Mouse (Mus musculus): ENCODE measurements around the gene Aldoc. TPM values are rescaled to one million over a fixed set of nuclear protein-coding genes. Genes with fewer than 3 reads are reported as not detected.

Gene Aldoc
- polyA plus RNA-seq, 1 experiment from 2014 or later = 19.6 TPM

DNA sequence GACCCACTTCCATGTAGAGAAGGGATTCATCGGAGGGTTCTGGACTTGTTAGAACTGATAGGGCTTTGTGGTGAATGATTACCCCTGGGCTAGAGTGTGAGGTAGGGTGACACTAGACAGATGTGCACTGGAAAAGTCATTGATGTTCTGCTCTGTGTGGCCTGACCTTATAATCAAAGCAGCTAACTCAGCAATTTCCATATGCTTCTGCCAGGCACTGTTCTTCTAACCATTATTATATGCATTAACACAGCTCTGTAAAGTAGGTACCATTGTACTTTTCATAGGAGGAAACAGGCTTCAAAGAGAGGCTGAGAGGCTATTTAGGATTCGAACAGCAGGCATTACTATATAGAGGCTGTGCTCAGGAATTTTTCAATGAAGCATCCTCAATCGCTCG lies 4.4 kb downstream of the Aldoc start:
- H3K9ac ChIP-seq (ENCODE audit: low read depth, low read length) = no peak overlapping the region
- no peaks in the 10 kb centered on the region for H3K9me3 ChIP-seq (replicated peaks; ENCODE audit: control insufficient read depth, low read length)
- 81% methylated on average over 4 of the region's 4 CpGs for WGBS (ENCODE audit: insufficient replicate concordance)
- ATAC-seq (ENCODE audit: low read depth) = no peak
- no peak overlapping the region for H3K4me3 ChIP-seq (ENCODE audit: low read depth, low read length)
- no peak overlapping the region for H3K27ac ChIP-seq (ENCODE audit: low read length)
- peaks cover 21% of the 10 kb centered on the region for H3K4me1 ChIP-seq (ENCODE audit: control insufficient read depth, low read depth, low read length)
- no peak overlapping the region for H3K4me2 ChIP-seq (ENCODE audit: low read depth, low read length)
- H3K36me3 ChIP-seq (ENCODE audit: control insufficient read depth, insufficient read depth) = peaks cover 1% of the 10 kb centered on the region; the same call in 1 of the 2 replicates
- H3K27me3 ChIP-seq (ENCODE audit: control insufficient read depth, insufficient read depth, low read depth, low read length) = no peaks in the 10 kb centered on the region

DNA sequence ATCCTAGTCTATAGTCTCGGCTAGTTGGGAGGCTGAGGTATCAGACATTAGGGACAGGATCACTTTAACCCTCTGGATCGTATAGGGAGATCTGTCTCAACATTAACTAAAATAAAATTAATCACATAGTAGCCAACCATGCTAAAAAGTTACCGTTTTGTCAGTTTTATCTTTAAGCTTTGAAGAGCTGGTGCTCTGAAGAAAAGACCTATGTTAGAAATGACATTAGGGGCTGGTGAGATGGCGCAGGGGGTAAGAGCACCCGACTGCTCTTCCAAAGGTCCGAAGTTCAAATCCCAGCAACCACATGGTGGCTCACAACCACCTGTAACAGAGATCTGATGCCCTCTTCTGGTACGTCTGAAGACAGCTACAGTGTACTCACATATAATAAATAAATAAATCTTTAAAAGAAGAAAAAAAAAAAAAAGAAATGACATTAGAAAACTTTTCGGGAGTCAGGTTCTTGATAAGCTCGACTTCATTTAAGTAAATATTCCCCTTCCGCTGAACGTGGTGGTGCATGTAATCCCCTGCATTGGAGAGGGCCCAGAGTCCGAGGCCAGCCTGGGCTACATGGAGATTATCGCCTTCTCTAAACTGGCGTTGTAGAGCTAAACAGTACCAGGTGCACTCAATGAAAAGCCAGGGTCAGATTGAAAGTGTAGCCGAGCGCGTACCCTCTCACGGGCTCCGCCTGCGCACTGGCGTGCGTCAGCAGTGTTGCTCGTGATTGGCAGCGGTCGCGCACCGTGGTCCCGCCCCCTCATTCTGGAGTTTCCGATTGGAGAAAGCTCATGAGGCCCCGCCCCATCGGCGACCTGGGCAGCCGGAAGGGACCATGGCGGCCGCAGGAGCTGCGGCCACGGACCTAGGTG lies 5.1 kb downstream of the Aldoc start, which contains the start of gene Pigs:
TSS of gene Pigs (plus strand) at position 782 of the 878 bp plus-strand sequence.
- Histone ChIP-seq H3K4me1 (ENCODE audit: control insufficient read depth, low read depth, low read length) (peaks cover 15% of the 10 kb centered on the region), H3K9me3 (replicated peaks; ENCODE audit: control insufficient read depth, low read length) (no peaks in the 10 kb centered on the region), H3K27ac (ENCODE audit: low read length) (peak within 1 kb of the TSS; percentile 35; the same call in 1 of the 2 replicates), H3K4me3 (ENCODE audit: low read depth, low read length) (peak within 1 kb of the TSS; percentile 79), H3K27me3 (ENCODE audit: control insufficient read depth, insufficient read depth, low read depth, low read length) (no peaks in the 10 kb centered on the region), H3K4me2 (ENCODE audit: low read depth, low read length) (peak within 1 kb of the TSS; percentile 91), H3K36me3 (ENCODE audit: control insufficient read depth, insufficient read depth) (no peaks in the 10 kb centered on the region), H3K9ac (ENCODE audit: low read depth, low read length) (peak within 1 kb of the TSS; percentile 81)
- WGBS (ENCODE audit: insufficient replicate concordance) = 8% methylated on average over 37 of the region's 37 CpGs
- ATAC-seq (ENCODE audit: low read depth) = peak; percentile 98

GRCm38 (mm10) chr11:78328512-78329056 lies 5.8 kb downstream of the Aldoc start:
- H3K36me3 ChIP-seq (ENCODE audit: control insufficient read depth, insufficient read depth) = no peaks in the 10 kb centered on the region
- H3K9me3 ChIP-seq (replicated peaks; ENCODE audit: control insufficient read depth, low read length) = no peaks in the 10 kb centered on the region
- H3K4me2 ChIP-seq (ENCODE audit: low read depth, low read length) = peak overlapping the region; percentile 91
- peak overlapping the region; percentile 79 for H3K4me3 ChIP-seq (ENCODE audit: low read depth, low read length)
- peak; percentile 55 for ATAC-seq (ENCODE audit: low read depth)
- H3K27ac ChIP-seq (ENCODE audit: low read length) = no peak overlapping the region
- H3K9ac ChIP-seq (ENCODE audit: low read depth, low read length) = peak overlapping the region; percentile 81
- WGBS (ENCODE audit: insufficient replicate concordance) = 1% methylated on average over 41 of the region's 41 CpGs
- H3K4me1 ChIP-seq (ENCODE audit: control insufficient read depth, low read depth, low read length) = peaks cover 8% of the 10 kb centered on the region
- no peaks in the 10 kb centered on the region for H3K27me3 ChIP-seq (ENCODE audit: control insufficient read depth, insufficient read depth, low read depth, low read length)

- H3K9ac ChIP-seq (ENCODE audit: low read depth, low read length) = no peak overlapping the region
- no peak overlapping the region for H3K4me3 ChIP-seq (ENCODE audit: low read depth, low read length)
- no peaks in the 10 kb centered on the region for H3K9me3 ChIP-seq (replicated peaks; ENCODE audit: control insufficient read depth, low read length)
- ATAC-seq (ENCODE audit: low read depth) = no peak
- H3K36me3 ChIP-seq (ENCODE audit: control insufficient read depth, insufficient read depth) = no peaks in the 10 kb centered on the region
- no peak overlapping the region for H3K4me2 ChIP-seq (ENCODE audit: low read depth, low read length)
- 89% methylated on average over 12 of the region's 12 CpGs for WGBS (ENCODE audit: insufficient replicate concordance)
- H3K27ac ChIP-seq (ENCODE audit: low read length) = no peak overlapping the region
- H3K4me1 ChIP-seq (ENCODE audit: control insufficient read depth, low read depth, low read length) = peaks cover 8% of the 10 kb centered on the region
- no peaks in the 10 kb centered on the region for H3K27me3 ChIP-seq (ENCODE audit: control insufficient read depth, insufficient read depth, low read depth, low read length)
These were observed 9.9 kb downstream of the Aldoc start for GRCm38 (mm10) chr11:78332676-78333075.

GRCm38 (mm10) chr11:78333992-78334391 lies 11.2 kb downstream of the Aldoc start:
- no peak for ATAC-seq (ENCODE audit: low read depth)
- WGBS (ENCODE audit: insufficient replicate concordance) = 72% methylated on average over 5 of the region's 5 CpGs
- peaks cover 4% of the 10 kb centered on the region for H3K4me1 ChIP-seq (ENCODE audit: control insufficient read depth, low read depth, low read length)
- H3K4me2 ChIP-seq (ENCODE audit: low read depth, low read length) = no peak overlapping the region
- no peak overlapping the region for H3K9ac ChIP-seq (ENCODE audit: low read depth, low read length)
- H3K27me3 ChIP-seq (ENCODE audit: control insufficient read depth, insufficient read depth, low read depth, low read length) = no peaks in the 10 kb centered on the region
- no peak overlapping the region for H3K4me3 ChIP-seq (ENCODE audit: low read depth, low read length)
- H3K27ac ChIP-seq (ENCODE audit: low read length) = no peak overlapping the region
- no peaks in the 10 kb centered on the region for H3K9me3 ChIP-seq (replicated peaks; ENCODE audit: control insufficient read depth, low read length)
- no peaks in the 10 kb centered on the region for H3K36me3 ChIP-seq (ENCODE audit: control insufficient read depth, insufficient read depth)

GRCm38 (mm10) chr11:78337040-78337439 lies 14.3 kb downstream of the Aldoc start:
- Histone ChIP-seq H3K27ac (ENCODE audit: low read length) (no peak overlapping the region), H3K4me1 (ENCODE audit: control insufficient read depth, low read depth, low read length) (no peaks in the 10 kb centered on the region), H3K9me3 (replicated peaks; ENCODE audit: control insufficient read depth, low read length) (no peaks in the 10 kb centered on the region), H3K4me2 (ENCODE audit: low read depth, low read length) (no peak overlapping the region), H3K9ac (ENCODE audit: low read depth, low read length) (no peak overlapping the region), H3K4me3 (ENCODE audit: low read depth, low read length) (no peak overlapping the region), H3K27me3 (ENCODE audit: control insufficient read depth, insufficient read depth, low read depth, low read length) (no peaks in the 10 kb centered on the region), H3K36me3 (ENCODE audit: control insufficient read depth, insufficient read depth) (no peaks in the 10 kb centered on the region)
- no peak for ATAC-seq (ENCODE audit: low read depth)
- 79% methylated on average over 8 of the region's 8 CpGs for WGBS (ENCODE audit: insufficient replicate concordance)

DNA sequence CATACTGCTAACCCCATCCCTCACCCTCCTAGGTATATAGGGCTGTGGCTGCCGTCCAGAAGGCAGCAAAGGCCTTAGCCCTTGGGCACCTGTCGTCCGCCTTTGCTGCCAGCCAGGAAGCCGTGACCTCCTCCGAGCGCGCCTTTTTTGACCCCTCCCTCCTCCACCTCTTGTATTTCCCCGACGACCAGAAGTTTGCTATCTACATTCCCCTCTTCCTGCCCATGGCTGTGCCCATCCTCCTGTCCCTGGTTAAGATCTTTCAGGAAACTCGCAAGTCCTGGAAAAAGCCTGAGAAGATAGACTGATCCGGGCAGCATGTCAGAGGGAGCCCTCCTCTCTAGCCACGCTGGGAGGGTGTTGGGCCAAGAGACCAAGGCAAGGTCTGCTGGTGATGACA lies 18.9 kb downstream of the Aldoc start:
- no peak for ATAC-seq (ENCODE audit: low read depth)
- no peak overlapping the region for H3K9ac ChIP-seq (ENCODE audit: low read depth, low read length)
- no peaks in the 10 kb centered on the region for H3K36me3 ChIP-seq (ENCODE audit: control insufficient read depth, insufficient read depth)
- H3K4me1 ChIP-seq (ENCODE audit: control insufficient read depth, low read depth, low read length) = peaks cover 39% of the 10 kb centered on the region
- 70% methylated on average over 12 of the region's 12 CpGs for WGBS (ENCODE audit: insufficient replicate concordance)
- no peak overlapping the region for H3K4me2 ChIP-seq (ENCODE audit: low read depth, low read length)
- no peak overlapping the region for H3K27ac ChIP-seq (ENCODE audit: low read length)
- no peak overlapping the region for H3K4me3 ChIP-seq (ENCODE audit: low read depth, low read length)
- no peaks in the 10 kb centered on the region for H3K27me3 ChIP-seq (ENCODE audit: control insufficient read depth, insufficient read depth, low read depth, low read length)
- no peaks in the 10 kb centered on the region for H3K9me3 ChIP-seq (replicated peaks; ENCODE audit: control insufficient read depth, low read length)

DNA sequence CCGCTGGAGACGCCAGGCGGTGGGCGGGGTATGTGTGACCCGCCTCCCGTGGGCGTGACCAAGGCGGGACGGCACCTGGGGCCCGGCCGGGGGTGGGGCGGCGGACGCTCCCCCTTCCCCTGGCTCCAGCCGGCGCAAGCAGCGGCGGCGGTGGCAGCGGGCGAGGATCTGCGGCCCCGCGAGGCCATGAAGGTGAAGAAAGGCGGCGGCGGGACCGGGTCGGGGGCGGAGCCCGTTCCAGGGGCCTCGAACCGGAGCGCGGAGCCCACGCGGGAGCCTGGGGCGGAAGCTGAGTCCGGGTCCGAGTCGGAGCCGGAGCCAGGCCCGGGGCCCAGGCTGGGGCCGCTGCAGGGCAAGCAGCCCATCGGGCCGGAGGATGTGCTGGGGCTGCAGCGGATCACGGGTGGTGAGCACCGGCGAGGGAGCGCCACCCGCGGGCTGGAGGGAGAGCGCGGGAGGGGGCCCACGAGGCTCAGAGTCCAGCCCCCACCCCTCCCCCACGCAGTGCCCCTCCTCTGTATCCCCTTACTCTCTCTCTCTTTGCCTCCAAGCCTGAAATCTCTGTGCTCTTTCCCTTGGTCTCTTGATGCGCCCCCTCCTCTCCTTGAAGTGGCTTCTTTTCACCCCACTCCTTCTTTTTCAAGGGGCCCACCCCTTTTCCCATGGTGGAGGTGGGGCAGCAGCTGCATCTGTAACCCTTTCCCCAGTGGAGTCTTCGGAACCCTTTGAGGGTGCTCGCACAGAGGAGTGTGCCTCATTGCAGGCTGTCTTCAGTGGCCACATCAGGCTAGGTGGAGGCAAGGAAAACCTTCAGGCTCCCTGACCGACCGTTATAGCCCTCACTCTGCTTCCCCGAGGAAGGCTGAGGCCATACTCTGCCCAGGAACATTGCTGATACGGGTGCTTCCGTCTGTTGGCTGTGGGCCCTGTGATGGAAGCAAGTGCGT lies 20.9 kb downstream of the Aldoc start, which contains the start of gene Unc119:
TSS of gene Unc119 (plus strand) at position 102 of the 947 bp plus-strand sequence.
- Histone ChIP-seq H3K9me3 (replicated peaks; ENCODE audit: control insufficient read depth, low read length) (no peaks in the 10 kb centered on the region), H3K27me3 (ENCODE audit: control insufficient read depth, insufficient read depth, low read depth, low read length) (no peaks in the 10 kb centered on the region), H3K4me3 (ENCODE audit: low read depth, low read length) (peak within 1 kb of the TSS; percentile 91), H3K9ac (ENCODE audit: low read depth, low read length) (peak within 1 kb of the TSS; percentile 89), H3K4me1 (ENCODE audit: control insufficient read depth, low read depth, low read length) (peaks cover 58% of the 10 kb centered on the region), H3K27ac (ENCODE audit: low read length) (peak within 1 kb of the TSS; percentile 83), H3K4me2 (ENCODE audit: low read depth, low read length) (peak within 1 kb of the TSS; percentile 100), H3K36me3 (ENCODE audit: control insufficient read depth, insufficient read depth) (peaks cover 3% of the 10 kb centered on the region; the same call in 1 of the 2 replicates)
- WGBS (ENCODE audit: insufficient replicate concordance) = under 1% methylated on average over 61 of the region's 66 CpGs
- peak; percentile 71 for ATAC-seq (ENCODE audit: low read depth)

Data from liver, embryonic 16.5 days (tissue).